Mouse (Mus musculus): ENCODE measurements around the gene Cldn8. TPM values are rescaled to one million over a fixed set of nuclear protein-coding genes. Genes with fewer than 3 reads are reported as not detected.

The Cldn8 gene
- total RNA-seq (2021) = not detected
- long read RNA-seq, experiment 1 = 0 reads
- long read RNA-seq, experiment 2 = 0 reads

GRCm38 (mm10) chr16:88563045-88563913, at the start of gene Cldn8:
Gene Cldn8, minus strand, starts transcription at chr16:88563183.
- DNase-seq = no peak

- DNase-seq = no peak
These were observed 49.7 kb upstream of the Cldn8 start for GRCm38 (mm10) chr16:88612712-88613111.

GRCm38 (mm10) chr16:88611922-88612321, 48.9 kb upstream of the Cldn8 start, which contains the start of gene Krtap24-1:
Gene Krtap24-1, minus strand, starts transcription at chr16:88612279.
- no peak for DNase-seq

DNA sequence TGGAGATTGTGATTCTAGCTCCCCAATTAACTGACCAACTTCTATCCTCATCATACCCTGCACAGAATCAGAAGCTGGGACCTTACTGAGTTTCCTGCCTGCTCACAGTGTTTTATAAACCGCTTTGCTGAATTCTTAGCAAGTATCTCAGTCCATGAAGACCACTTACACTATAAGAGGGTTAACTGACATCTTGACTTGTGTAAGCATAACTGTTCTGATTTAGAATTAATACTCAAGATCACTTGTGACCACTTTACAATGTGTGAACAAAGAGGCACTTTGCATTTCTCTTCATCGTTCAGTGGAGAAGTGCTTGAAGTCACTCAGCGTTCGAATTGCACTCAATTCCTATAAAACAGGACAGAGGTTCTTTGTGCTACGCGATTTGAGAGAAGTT, 41.6 kb upstream of the Cldn8 start:
- DNase-seq = no peak

DNA sequence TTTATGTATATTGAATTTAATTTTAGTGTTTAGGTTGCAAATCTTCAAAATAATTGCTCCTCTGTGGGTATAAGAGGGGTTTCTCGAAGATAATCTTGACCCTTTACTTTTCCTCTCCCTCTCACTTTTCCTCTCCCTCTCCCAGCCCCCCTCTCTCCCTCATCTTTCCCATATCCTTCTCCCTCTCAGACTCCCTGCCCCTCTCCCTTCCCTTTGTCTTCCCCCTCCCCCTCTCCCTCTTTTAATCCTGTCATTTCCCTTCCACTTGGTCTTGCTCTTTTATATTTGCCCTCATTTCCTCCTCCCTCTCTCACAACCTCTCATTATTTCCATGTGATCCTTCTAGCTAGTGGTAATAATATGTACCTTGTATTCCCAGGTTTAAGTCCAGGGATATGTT, 39.5 kb upstream of the Cldn8 start:
- no peak for DNase-seq

DNA sequence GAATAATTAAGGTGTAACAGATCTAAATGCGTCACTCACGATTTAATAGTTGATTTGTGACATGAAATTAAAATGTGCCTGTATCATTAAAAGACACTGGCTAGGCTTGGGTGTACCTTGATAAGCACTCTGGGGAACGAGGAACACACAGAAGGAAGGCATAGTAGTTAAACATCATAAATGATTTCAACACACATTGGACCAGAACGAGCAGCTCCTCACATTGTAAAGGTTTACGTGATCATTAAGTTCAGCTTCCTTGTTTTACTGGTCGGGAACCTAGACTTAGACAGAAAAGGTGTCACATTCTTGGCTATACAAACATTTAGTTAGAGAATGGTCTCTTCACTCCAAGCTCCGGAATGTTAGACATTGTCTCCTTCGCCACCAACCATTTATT, 37.3 kb upstream of the Cldn8 start:
- DNase-seq = no peak

DNA sequence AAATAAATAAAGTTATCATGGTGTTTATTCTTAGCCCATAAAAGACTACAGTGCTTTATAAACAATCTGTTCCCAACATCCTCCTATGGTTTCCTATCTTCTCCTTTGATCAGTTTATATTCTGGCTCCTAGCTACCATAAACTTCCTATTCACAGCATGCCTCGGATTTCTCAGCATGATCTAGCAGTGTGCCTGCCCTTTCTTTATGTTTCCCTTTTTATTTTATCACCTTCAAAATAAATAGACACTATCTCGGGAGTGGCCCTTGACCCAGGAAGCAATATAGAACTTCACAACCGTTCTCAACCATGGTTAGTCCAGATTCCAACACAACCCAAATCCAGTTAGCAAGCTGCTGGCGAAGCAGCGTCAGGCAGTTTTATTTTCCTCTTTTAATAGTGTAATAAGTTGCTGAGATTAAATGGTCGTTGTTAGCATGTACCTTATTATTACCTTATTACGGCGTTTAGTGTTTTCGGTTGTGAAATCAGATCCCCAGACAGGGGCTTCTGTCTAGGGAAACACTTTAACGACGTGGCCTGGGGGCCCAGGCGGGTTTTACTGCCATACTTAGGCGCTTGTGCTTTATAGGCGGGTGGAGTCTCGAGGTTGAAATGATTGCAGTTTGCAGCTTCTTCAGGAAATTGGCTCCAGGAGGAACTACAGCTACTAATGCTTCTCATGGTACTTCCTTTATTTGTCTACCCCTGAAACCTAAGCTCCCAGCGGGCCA, 36.7 kb upstream of the Cldn8 start:
- no peak for DNase-seq

DNA sequence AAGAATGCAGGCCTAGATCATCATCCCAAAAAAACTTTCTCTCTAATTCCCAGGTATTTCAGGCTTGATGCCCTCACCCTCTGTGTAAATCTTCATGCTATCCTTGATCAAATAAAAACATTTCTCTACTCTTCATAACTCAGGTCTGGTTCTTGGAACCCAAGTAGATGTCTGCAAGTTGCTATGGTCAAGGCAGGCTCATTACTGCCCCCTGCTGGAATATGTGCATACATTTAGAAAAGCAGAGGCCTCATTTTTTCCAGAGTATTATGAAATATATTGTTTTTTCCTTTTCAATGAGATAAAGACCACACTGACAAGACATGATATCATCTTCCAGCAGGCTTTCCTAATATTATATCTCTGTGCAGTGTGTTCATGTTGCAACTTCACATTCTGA, 29.8 kb upstream of the Cldn8 start:
- no peak for DNase-seq

DNA sequence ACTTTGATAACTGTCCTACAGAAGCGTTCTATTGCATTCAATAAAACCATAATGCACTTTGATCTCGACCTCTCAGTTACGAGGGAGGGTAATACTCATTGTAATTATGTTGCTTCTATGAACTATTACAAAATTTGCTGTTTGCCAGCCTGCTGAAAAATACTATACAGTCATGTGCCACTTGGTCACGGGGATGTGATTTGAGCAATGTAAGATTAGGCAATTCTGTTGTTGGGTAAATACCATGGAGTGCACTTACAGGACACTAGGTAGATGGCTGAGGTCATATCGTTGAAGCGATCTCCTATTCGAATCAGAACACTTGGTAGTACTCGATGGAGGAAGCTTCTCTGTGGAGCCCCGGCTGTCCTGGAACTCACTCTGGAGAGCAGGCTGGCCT, 20.4 kb upstream of the Cldn8 start:
- DNase-seq = no peak

DNA sequence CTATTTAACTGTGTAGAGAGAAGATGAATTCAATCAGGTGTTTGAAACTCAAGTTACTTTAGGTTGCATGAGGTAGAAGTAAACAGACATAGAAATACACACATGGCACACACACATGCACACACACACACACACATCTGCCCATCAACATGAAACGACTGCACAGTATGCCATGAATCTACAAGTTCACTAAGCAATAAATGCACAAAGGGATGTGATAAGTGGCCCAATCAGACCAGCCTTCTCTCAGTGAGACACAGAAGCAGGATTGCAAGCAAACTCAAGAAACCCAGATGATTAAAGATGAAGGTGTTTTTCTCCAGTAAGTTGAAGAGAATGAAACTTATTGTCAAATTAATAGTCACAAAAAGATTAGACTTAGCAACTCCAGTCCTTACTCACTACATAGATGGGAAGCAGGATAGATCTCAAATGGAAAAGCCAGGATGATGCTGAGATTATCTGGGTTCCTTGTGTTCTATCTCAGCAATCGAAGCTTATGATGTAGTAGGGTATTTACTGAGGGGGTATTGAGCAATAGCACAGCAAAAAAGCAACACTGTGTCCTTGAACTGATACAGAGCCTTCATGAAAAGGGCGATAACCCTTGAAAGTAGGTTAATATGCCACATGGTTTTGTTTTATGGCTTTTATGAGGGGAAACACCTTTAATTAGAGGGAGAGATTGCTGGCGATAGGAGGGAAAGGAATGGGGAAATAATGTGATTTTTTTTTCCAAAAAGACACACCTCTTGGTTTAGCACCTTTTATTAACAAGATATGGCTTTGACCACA, 13.1 kb upstream of the Cldn8 start:
- DNase-seq = no peak

GRCm38 (mm10) chr16:88572904-88573404, 10.0 kb upstream of the Cldn8 start:
- no peak for DNase-seq

GRCm38 (mm10) chr16:88570136-88570535, 7.2 kb upstream of the Cldn8 start:
- DNase-seq = no peak

DNA sequence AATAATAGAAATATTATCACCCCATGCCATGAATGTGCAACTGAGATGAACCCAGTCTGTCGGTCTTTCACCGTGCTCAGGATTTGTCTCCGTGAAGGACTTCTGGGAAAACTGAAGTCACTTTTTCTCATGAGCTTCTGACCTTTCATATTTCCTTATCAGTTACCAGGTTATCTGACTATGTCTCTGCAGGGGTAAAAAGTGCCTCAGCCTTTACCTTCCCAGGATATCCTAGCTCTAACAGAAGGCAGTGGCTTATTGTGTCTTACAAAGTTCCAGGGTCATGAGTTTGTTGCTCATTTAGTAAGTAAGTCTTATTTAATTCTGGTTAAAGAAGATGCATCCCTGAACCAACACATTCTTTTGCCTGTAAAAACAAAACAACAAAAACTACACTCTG, 6.7 kb upstream of the Cldn8 start:
- DNase-seq = no peak

- no peak for DNase-seq
These were observed 6.1 kb upstream of the Cldn8 start for GRCm38 (mm10) chr16:88569096-88569495.

- DNase-seq = no peak
These were observed 1.3 kb downstream of the Cldn8 start for GRCm38 (mm10) chr16:88561617-88562164.

DNA sequence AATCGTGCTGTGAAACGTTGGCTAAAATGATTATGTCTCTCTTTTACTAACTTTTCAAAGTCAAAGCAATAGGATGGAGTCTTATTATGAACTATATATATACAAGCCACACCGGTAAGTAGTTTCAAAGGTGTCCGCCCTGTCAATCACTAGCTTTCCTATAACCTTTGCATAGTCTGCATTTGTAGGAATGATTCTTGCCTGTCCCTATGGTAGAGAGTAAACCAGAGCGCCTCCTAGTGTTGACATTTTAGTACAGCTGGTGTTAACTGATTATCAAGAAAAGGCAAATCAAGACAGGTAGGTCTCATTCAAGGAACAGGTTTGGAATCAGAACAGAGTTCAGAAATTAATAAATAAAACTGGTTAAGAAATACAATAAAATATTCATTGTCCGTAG, 20.5 kb downstream of the Cldn8 start:
- no peak for DNase-seq

GRCm38 (mm10) chr16:88539841-88540487, 23.0 kb downstream of the Cldn8 start:
- DNase-seq = no peak

DNA sequence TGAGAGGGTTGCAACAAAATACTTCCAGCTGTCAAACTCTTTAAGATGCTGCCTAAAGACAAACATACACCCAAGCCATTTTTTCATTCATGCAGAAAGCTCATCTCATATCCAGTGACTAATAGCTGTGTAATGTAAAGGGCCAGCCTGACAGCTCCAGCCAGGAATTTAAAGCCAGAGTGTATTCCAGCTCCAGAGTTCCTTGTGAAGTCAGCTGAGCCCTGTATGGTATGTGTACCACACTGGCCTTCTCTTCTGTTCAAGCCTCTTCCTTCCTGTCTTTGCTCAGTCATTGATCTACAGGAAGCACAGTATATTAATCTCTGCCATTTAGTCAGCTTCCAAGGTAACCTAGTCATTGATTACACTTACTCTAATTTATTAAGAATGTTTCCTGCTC, 51.6 kb downstream of the Cldn8 start:
- no peak for DNase-seq

All from gastrocnemius, postnatal 10 days (tissue).